Mouse (Mus musculus): ENCODE results near the gene Sh2b2.
A peak's percentile ranks its signal among the peaks of the same experiment; 100 is the strongest.

Sh2b2 gene

DNA sequence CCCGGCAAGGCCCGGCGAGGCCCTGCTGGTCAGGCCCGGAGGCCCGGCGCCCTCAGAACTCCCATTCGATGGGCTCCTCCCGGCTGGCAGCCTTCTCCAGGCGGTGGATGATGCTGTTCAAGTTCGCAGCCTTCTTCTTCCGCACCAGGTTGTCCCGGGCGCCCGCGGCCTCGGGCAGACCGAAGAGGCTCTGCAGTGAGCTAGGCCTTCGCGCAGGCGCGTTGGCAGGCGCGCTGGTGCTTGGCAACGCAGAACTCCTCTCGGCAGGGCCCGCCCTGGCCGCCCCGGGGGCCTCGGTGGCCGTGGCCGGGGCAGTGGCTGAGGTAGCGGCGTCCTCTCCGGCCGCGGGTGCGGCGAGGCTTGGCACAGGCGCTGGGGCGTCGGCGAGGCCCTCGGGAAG, 28.4 kb upstream of the Sh2b2 start:
- H3K9me3 ChIP-seq (ENCODE audit: low read length): no peaks in the 10 kb centered on the region
- H3K27me3 ChIP-seq (ENCODE audit: insufficient read depth, low read length): peaks cover 4% of the 10 kb centered on the region; the same call in 1 of the 2 replicates
- peaks cover 18% of the 10 kb centered on the region for H3K4me1 ChIP-seq (replicated peaks; ENCODE audit: low read depth, low read length)
- H3K4me3 ChIP-seq (replicated peaks; ENCODE audit: low read length): peak overlapping the region; percentile 80
- TF ChIP-seq CTCF (conservative IDR thresholded peaks at IDR 0.05; ENCODE audit: low read length): no peak
- TF ChIP-seq NANOG (IDR thresholded peaks at IDR 0.05; ENCODE audit: borderline replicate concordance, low read length): no peak
- TF ChIP-seq POU5F1 (IDR thresholded peaks at IDR 0.05; ENCODE audit: borderline replicate concordance, low read length): no peak
- H3K36me3 ChIP-seq (ENCODE audit: insufficient read depth, low read length): peaks cover 53% of the 10 kb centered on the region

DNA sequence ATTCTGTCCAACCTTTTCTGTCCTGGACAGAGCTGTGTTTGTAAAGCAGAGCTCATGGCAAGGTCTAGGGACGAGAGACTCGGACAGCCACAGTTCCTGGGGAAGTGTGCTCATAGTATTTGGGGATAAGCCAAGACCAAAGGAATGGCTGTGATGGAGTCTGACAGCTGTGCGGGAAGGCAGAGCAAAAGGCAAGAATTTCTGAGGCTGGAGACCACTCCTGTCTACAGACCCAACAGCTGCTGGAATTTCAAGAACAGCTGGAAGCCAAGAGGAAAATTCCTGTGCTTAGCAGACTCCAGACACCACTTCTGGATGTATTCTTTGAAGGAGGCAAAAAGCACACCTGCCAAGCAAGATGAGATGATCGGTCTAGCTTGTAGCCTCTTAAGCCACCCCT, 23.6 kb upstream of the Sh2b2 start:
- Histone ChIP-seq H3K27me3 (ENCODE audit: insufficient read depth, low read length) (no peaks in the 10 kb centered on the region), H3K4me3 (replicated peaks; ENCODE audit: low read length) (no peak overlapping the region), H3K9me3 (ENCODE audit: low read length) (no peaks in the 10 kb centered on the region)

GRCm38 (mm10) chr5:136266077-136266476, 19.7 kb upstream of the Sh2b2 start:
- Histone ChIP-seq H3K4me3 (replicated peaks; ENCODE audit: low read length) (no peak overlapping the region), H3K4me1 (replicated peaks; ENCODE audit: low read depth, low read length) (peaks cover 18% of the 10 kb centered on the region), H3K27me3 (ENCODE audit: insufficient read depth, low read length) (no peaks in the 10 kb centered on the region), H3K9me3 (ENCODE audit: low read length) (no peaks in the 10 kb centered on the region), H3K36me3 (ENCODE audit: insufficient read depth, low read length) (no peaks in the 10 kb centered on the region)
- no peak for TF ChIP-seq NANOG (IDR thresholded peaks at IDR 0.05; ENCODE audit: borderline replicate concordance, low read length)
- TF ChIP-seq POU5F1 (IDR thresholded peaks at IDR 0.05; ENCODE audit: borderline replicate concordance, low read length): no peak

More for the DNA sequence above, 23.6 kb upstream of the Sh2b2 start:
- H3K36me3 ChIP-seq (ENCODE audit: insufficient read depth, low read length): peaks cover 12% of the 10 kb centered on the region
- TF ChIP-seq NANOG (IDR thresholded peaks at IDR 0.05; ENCODE audit: borderline replicate concordance, low read length) (no peak), POU5F1 (IDR thresholded peaks at IDR 0.05; ENCODE audit: borderline replicate concordance, low read length) (no peak), CTCF (conservative IDR thresholded peaks at IDR 0.05; ENCODE audit: low read length) (no peak)
- H3K4me1 ChIP-seq (replicated peaks; ENCODE audit: low read depth, low read length): peaks cover 21% of the 10 kb centered on the region

GRCm38 (mm10) chr5:136263342-136263741, 17.0 kb upstream of the Sh2b2 start:
- H3K36me3 ChIP-seq (ENCODE audit: insufficient read depth, low read length): no peaks in the 10 kb centered on the region
- H3K27me3 ChIP-seq (ENCODE audit: insufficient read depth, low read length): no peaks in the 10 kb centered on the region
- no peak overlapping the region for H3K4me3 ChIP-seq (replicated peaks; ENCODE audit: low read length)
- TF ChIP-seq NANOG (IDR thresholded peaks at IDR 0.05; ENCODE audit: borderline replicate concordance, low read length) (no peak), CTCF (conservative IDR thresholded peaks at IDR 0.05; ENCODE audit: low read length) (no peak), POU5F1 (IDR thresholded peaks at IDR 0.05; ENCODE audit: borderline replicate concordance, low read length) (no peak)
- peaks cover 8% of the 10 kb centered on the region; the same call in 1 of the 2 replicates for H3K4me1 ChIP-seq (replicated peaks; ENCODE audit: low read depth, low read length)
- H3K9me3 ChIP-seq (ENCODE audit: low read length): no peaks in the 10 kb centered on the region

DNA sequence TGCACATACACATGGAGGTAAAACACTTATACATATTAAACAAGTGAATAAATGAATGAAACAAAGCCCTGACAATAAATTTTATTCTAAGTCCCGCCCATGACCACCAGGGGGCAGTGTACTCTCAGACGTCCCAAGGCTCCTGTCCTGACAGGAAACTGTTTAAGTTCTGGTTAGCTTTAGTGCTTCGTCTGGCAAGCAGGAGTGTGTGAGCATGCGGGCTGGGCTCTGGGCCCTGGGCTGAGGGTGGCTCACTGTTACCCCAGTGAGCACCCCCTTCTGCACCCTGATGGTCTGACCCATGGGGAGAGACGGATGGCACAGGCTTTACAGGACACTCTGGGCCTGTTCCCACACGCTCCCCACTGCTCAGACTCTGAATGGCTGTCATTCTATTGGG, 12.6 kb upstream of the Sh2b2 start:
- TF ChIP-seq NANOG (IDR thresholded peaks at IDR 0.05; ENCODE audit: borderline replicate concordance, low read length) (no peak), POU5F1 (IDR thresholded peaks at IDR 0.05; ENCODE audit: borderline replicate concordance, low read length) (no peak), CTCF (conservative IDR thresholded peaks at IDR 0.05; ENCODE audit: low read length) (peak; percentile 93)

GRCm38 (mm10) chr5:136252899-136253298, 6.5 kb upstream of the Sh2b2 start:
- H3K36me3 ChIP-seq (ENCODE audit: insufficient read depth, low read length): no peaks in the 10 kb centered on the region
- H3K27me3 ChIP-seq (ENCODE audit: insufficient read depth, low read length): 0 out of 2 replicates have a peak, but pooled peaks cover 3% of the 10 kb centered on the region
- peaks cover 25% of the 10 kb centered on the region for H3K4me1 ChIP-seq (replicated peaks; ENCODE audit: low read depth, low read length)
- H3K4me3 ChIP-seq (replicated peaks; ENCODE audit: low read length): peak overlapping the region; percentile 71
- TF ChIP-seq NANOG (IDR thresholded peaks at IDR 0.05; ENCODE audit: borderline replicate concordance, low read length) (no peak), POU5F1 (IDR thresholded peaks at IDR 0.05; ENCODE audit: borderline replicate concordance, low read length) (no peak), CTCF (conservative IDR thresholded peaks at IDR 0.05; ENCODE audit: low read length) (peak; percentile 72)
- peaks cover 8% of the 10 kb centered on the region; the same call in 1 of the 2 replicates for H3K9me3 ChIP-seq (ENCODE audit: low read length)

More for the DNA sequence above, 12.6 kb upstream of the Sh2b2 start:
- Histone ChIP-seq H3K9me3 (ENCODE audit: low read length) (peaks cover 8% of the 10 kb centered on the region; the same call in 1 of the 2 replicates), H3K36me3 (ENCODE audit: insufficient read depth, low read length) (no peaks in the 10 kb centered on the region), H3K4me3 (replicated peaks; ENCODE audit: low read length) (no peak overlapping the region), H3K4me1 (replicated peaks; ENCODE audit: low read depth, low read length) (peaks cover 8% of the 10 kb centered on the region; the same call in 1 of the 2 replicates), H3K27me3 (ENCODE audit: insufficient read depth, low read length) (no peaks in the 10 kb centered on the region)

DNA sequence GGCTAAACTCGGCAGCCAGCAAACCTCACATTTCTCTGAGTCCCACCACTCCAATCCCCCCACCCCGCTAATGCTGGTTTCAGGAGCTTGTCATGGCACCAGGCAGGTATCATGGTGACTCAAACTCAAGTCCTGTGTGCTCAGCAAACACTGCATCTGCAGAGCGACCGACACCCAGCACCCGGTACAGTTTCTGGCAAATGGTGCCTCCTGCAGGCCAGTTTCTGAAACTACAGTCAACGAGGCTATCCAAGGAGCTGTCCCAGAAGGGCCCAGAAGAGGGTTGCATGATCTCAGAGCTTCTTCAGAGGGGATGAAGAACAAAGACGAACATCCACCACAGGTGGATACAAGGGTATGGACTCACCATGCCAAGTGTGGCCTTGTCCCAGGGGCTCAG, 4.6 kb upstream of the Sh2b2 start:
- Histone ChIP-seq H3K9me3 (ENCODE audit: low read length) (peaks cover 8% of the 10 kb centered on the region; the same call in 1 of the 2 replicates), H3K4me1 (replicated peaks; ENCODE audit: low read depth, low read length) (peaks cover 31% of the 10 kb centered on the region), H3K4me3 (replicated peaks; ENCODE audit: low read length) (no peak overlapping the region), H3K36me3 (ENCODE audit: insufficient read depth, low read length) (no peaks in the 10 kb centered on the region), H3K27me3 (ENCODE audit: insufficient read depth, low read length) (peaks cover 9% of the 10 kb centered on the region)
- TF ChIP-seq CTCF (conservative IDR thresholded peaks at IDR 0.05; ENCODE audit: low read length) (peak; percentile 69), POU5F1 (IDR thresholded peaks at IDR 0.05; ENCODE audit: borderline replicate concordance, low read length) (no peak)

DNA sequence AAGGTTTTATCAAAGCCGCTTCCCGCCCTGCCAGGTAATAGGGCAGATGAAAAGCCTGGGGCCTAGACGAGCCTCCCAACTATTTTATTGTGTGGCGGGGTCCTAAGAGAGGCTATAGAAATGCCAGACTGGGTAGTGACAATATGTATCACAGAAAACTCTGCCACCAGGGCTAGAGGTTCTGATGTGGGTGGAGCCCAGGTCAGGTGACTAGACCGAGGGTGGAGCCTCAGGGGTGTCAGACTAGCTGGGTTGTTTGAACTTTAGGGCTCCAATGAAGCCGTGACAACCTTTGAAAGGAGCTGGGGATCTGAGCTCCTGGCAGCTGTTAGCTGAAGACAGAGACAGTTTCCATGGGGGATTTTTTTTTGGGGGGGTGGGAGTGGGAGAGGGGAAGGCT, 2.1 kb upstream of the Sh2b2 start:
- TF ChIP-seq POU5F1 (IDR thresholded peaks at IDR 0.05; ENCODE audit: borderline replicate concordance, low read length) (no peak), CTCF (conservative IDR thresholded peaks at IDR 0.05; ENCODE audit: low read length) (no peak), NANOG (IDR thresholded peaks at IDR 0.05; ENCODE audit: borderline replicate concordance, low read length) (no peak)
- H3K27me3 ChIP-seq (ENCODE audit: insufficient read depth, low read length): peaks cover 30% of the 10 kb centered on the region
- peaks cover 50% of the 10 kb centered on the region for H3K4me1 ChIP-seq (replicated peaks; ENCODE audit: low read depth, low read length)
- no peaks in the 10 kb centered on the region for H3K9me3 ChIP-seq (ENCODE audit: low read length)
- no peaks in the 10 kb centered on the region for H3K36me3 ChIP-seq (ENCODE audit: insufficient read depth, low read length)
- H3K4me3 ChIP-seq (replicated peaks; ENCODE audit: low read length): no peak overlapping the region
